Mouse (Mus musculus) liver, adult 2 months (tissue): Measurements from ENCODE around the gene Taf1c.

Experiments used
- CTCF ChIP-seq: fragments of 200-500 bp; IDR thresholded peaks from 2 replicates; pipeline ENCODE4 v1.5.1; 2011; ENCODE audit warnings: low read depth, low read length, control low read depth
- POLR2A ChIP-seq: fragments of 200-500 bp; IDR thresholded peaks from 2 replicates; pipeline ENCODE4 v1.6.1; 2011; ENCODE audit warnings: low read length, control low read depth; ENCODE audit not compliant: insufficient read depth; ENCODE audit errors: extremely low read depth

- TF ChIP-seq CTCF (no peak), POLR2A (no peak)
Measured at GRCm38 (mm10) chr8:119552967-119553366, 52.1 kb downstream of the Taf1c start.
